Mouse (Mus musculus): ENCODE results near the gene Tpi1.

GRCm38 (mm10) chr6:124791911-124792310 lies 22.2 kb downstream of the Tpi1 start:
- TF ChIP-seq USF1 (IDR thresholded peaks at IDR 0.05; ENCODE audit: low read depth) (no peak), POLR2A (IDR thresholded peaks at IDR 0.05; ENCODE audit: insufficient read length, low read depth) (no peak), MYOG (IDR thresholded peaks at IDR 0.05; ENCODE audit: control insufficient read depth in 1 of 3, insufficient read depth in 1 of 3, insufficient read length in 2 of 3, low read depth in 2 of 3) (no peak), POLR2AphosphoS2 (IDR thresholded peaks at IDR 0.05; ENCODE audit: insufficient read length, low read depth) (no peak), REST (IDR thresholded peaks at IDR 0.05; ENCODE audit: insufficient read depth, insufficient read length) (no peak), MYOD1 (IDR thresholded peaks at IDR 0.05; ENCODE audit: control insufficient read depth in 1 of 3, insufficient read length in 2 of 3, low read depth in 2 of 3) (no peak), TCF12 (IDR thresholded peaks at IDR 0.05; ENCODE audit: insufficient read depth, poor library complexity, severe bottlenecking) (no peak), MAX (IDR thresholded peaks at IDR 0.05; ENCODE audit: low read depth) (no peak)
